Mouse (Mus musculus): Measurements from ENCODE around the gene Itpr1. TPM values are rescaled to one million over a fixed set of nuclear protein-coding genes. Genes with fewer than 3 reads are reported as not detected.

Itpr1 gene
- polyA plus RNA-seq, 1 experiment = 0.07 TPM

- Histone ChIP-seq H3K9me3 (ENCODE audit: control insufficient read depth, low read length) (no peaks in the 10 kb centered on the region), H3K4me1 (ENCODE audit: control insufficient read depth) (peaks cover 7% of the 10 kb centered on the region; the same call in 1 of the 2 replicates), H3K4me3 (replicated peaks) (no peak overlapping the region), H3K27me3 (ENCODE audit: control insufficient read depth) (no peaks in the 10 kb centered on the region), H3K36me3 (ENCODE audit: control insufficient read depth) (no peaks in the 10 kb centered on the region)
- TF ChIP-seq TAL1 (IDR thresholded peaks at IDR 0.05; ENCODE audit: low read length) (no peak), GATA1 (IDR thresholded peaks at IDR 0.05; ENCODE audit: low read length) (no peak)
Observed at GRCm38 (mm10) chr6:108244571-108244970, 31.7 kb downstream of the Itpr1 start.

GRCm38 (mm10) chr6:108246369-108247085, 33.6 kb downstream of the Itpr1 start:
- Histone ChIP-seq H3K36me3 (ENCODE audit: control insufficient read depth) (no peaks in the 10 kb centered on the region), H3K4me3 (replicated peaks) (no peak overlapping the region), H3K27me3 (ENCODE audit: control insufficient read depth) (no peaks in the 10 kb centered on the region), H3K9me3 (ENCODE audit: control insufficient read depth, low read length) (no peaks in the 10 kb centered on the region), H3K4me1 (ENCODE audit: control insufficient read depth) (peaks cover 7% of the 10 kb centered on the region; the same call in 1 of the 2 replicates)
- TF ChIP-seq GATA1 (IDR thresholded peaks at IDR 0.05; ENCODE audit: low read length) = no peak
- TF ChIP-seq TAL1 (IDR thresholded peaks at IDR 0.05; ENCODE audit: low read length) = no peak

DNA sequence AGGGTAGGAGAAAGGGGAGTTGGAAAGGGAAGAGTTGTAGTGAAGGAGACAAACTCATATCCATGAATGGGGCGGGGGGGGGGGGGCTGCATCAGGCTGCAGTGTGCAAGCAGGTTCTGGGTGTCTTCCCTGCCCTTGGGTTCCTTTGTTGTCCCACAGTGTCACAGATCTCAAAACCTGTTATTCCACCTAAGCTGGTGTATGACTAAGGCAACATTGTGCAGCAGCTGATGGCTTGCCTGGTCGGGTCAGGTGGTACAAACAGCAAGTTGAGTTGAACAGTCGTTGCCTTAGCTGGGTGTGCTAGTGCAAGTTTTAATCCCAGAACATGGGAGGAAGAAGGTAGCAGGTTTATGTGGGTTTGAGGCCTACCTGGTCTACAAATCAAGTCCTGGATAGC, 34.3 kb downstream of the Itpr1 start:
- H3K4me1 ChIP-seq (ENCODE audit: control insufficient read depth) = peaks cover 7% of the 10 kb centered on the region; the same call in 1 of the 2 replicates
- no peaks in the 10 kb centered on the region for H3K27me3 ChIP-seq (ENCODE audit: control insufficient read depth)
- H3K36me3 ChIP-seq (ENCODE audit: control insufficient read depth) = no peaks in the 10 kb centered on the region
- no peak overlapping the region for H3K4me3 ChIP-seq (replicated peaks)
- no peaks in the 10 kb centered on the region for H3K9me3 ChIP-seq (ENCODE audit: control insufficient read depth, low read length)
- TF ChIP-seq TAL1 (IDR thresholded peaks at IDR 0.05; ENCODE audit: low read length) (no peak), GATA1 (IDR thresholded peaks at IDR 0.05; ENCODE audit: low read length) (no peak)

GRCm38 (mm10) chr6:108248519-108248918, 35.6 kb downstream of the Itpr1 start:
- Histone ChIP-seq H3K4me1 (ENCODE audit: control insufficient read depth) (peaks cover 7% of the 10 kb centered on the region; the same call in 1 of the 2 replicates), H3K9me3 (ENCODE audit: control insufficient read depth, low read length) (no peaks in the 10 kb centered on the region), H3K4me3 (replicated peaks) (no peak overlapping the region), H3K27me3 (ENCODE audit: control insufficient read depth) (no peaks in the 10 kb centered on the region), H3K36me3 (ENCODE audit: control insufficient read depth) (no peaks in the 10 kb centered on the region)
- TF ChIP-seq TAL1 (IDR thresholded peaks at IDR 0.05; ENCODE audit: low read length) = no peak
- TF ChIP-seq GATA1 (IDR thresholded peaks at IDR 0.05; ENCODE audit: low read length) = no peak

- TF ChIP-seq GATA1 (IDR thresholded peaks at IDR 0.05; ENCODE audit: low read length) = no peak
- TF ChIP-seq TAL1 (IDR thresholded peaks at IDR 0.05; ENCODE audit: low read length) = no peak
- H3K36me3 ChIP-seq (ENCODE audit: control insufficient read depth) = no peaks in the 10 kb centered on the region
- no peaks in the 10 kb centered on the region for H3K9me3 ChIP-seq (ENCODE audit: control insufficient read depth, low read length)
- no peaks in the 10 kb centered on the region for H3K27me3 ChIP-seq (ENCODE audit: control insufficient read depth)
- no peak overlapping the region for H3K4me3 ChIP-seq (replicated peaks)
- H3K4me1 ChIP-seq (ENCODE audit: control insufficient read depth) = peaks cover 7% of the 10 kb centered on the region; the same call in 1 of the 2 replicates
Observed at GRCm38 (mm10) chr6:108249031-108249917, 36.4 kb downstream of the Itpr1 start.

DNA sequence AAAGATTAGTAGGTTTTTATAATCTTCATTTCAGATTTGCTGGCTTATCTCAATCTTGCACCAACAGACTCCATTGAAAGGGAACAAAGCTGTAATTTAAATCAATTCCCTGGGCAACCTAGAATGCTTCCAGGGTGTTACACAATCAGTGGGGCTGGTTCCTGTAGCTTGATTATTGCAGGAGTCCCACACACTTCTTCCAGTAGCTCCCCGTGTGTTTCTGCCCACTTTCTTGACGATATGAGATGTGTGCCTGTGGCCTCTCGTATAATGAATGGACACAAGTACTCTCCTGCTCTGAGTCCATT, 37.0 kb downstream of the Itpr1 start:
- Histone ChIP-seq H3K4me3 (replicated peaks) (no peak overlapping the region), H3K4me1 (ENCODE audit: control insufficient read depth) (peaks cover 7% of the 10 kb centered on the region; the same call in 1 of the 2 replicates), H3K27me3 (ENCODE audit: control insufficient read depth) (no peaks in the 10 kb centered on the region), H3K36me3 (ENCODE audit: control insufficient read depth) (no peaks in the 10 kb centered on the region), H3K9me3 (ENCODE audit: control insufficient read depth, low read length) (no peaks in the 10 kb centered on the region)
- TF ChIP-seq TAL1 (IDR thresholded peaks at IDR 0.05; ENCODE audit: low read length) = no peak
- TF ChIP-seq GATA1 (IDR thresholded peaks at IDR 0.05; ENCODE audit: low read length) = no peak

GRCm38 (mm10) chr6:108250416-108250815, 37.5 kb downstream of the Itpr1 start:
- peaks cover 7% of the 10 kb centered on the region; the same call in 1 of the 2 replicates for H3K4me1 ChIP-seq (ENCODE audit: control insufficient read depth)
- H3K4me3 ChIP-seq (replicated peaks) = no peak overlapping the region
- TF ChIP-seq TAL1 (IDR thresholded peaks at IDR 0.05; ENCODE audit: low read length) = no peak
- TF ChIP-seq GATA1 (IDR thresholded peaks at IDR 0.05; ENCODE audit: low read length) = no peak

GRCm38 (mm10) chr6:108252565-108253360, 39.9 kb downstream of the Itpr1 start:
- Histone ChIP-seq H3K9me3 (ENCODE audit: control insufficient read depth, low read length) (no peaks in the 10 kb centered on the region), H3K4me3 (replicated peaks) (no peak overlapping the region), H3K36me3 (ENCODE audit: control insufficient read depth) (no peaks in the 10 kb centered on the region), H3K4me1 (ENCODE audit: control insufficient read depth) (peaks cover 7% of the 10 kb centered on the region; the same call in 1 of the 2 replicates), H3K27me3 (ENCODE audit: control insufficient read depth) (no peaks in the 10 kb centered on the region)
- no peak for TF ChIP-seq GATA1 (IDR thresholded peaks at IDR 0.05; ENCODE audit: low read length)

More at GRCm38 (mm10) chr6:108250416-108250815, 37.5 kb downstream of the Itpr1 start:
- Histone ChIP-seq H3K9me3 (ENCODE audit: control insufficient read depth, low read length) (no peaks in the 10 kb centered on the region), H3K36me3 (ENCODE audit: control insufficient read depth) (no peaks in the 10 kb centered on the region), H3K27me3 (ENCODE audit: control insufficient read depth) (no peaks in the 10 kb centered on the region)

All from erythroblast, embryonic 14.5 days (primary cell).